Mouse (Mus musculus): Measurements from ENCODE around the gene Mipol1.
A peak's percentile ranks its signal among the peaks of the same experiment; 100 is the strongest.

Gene Mipol1

GRCm38 (mm10) chr12:57515702-57516377 is 285.6 kb downstream of the Mipol1 start:
- no peak for DNase-seq (ENCODE audit: low spot score in 2 of 2)

GRCm38 (mm10) chr12:57528335-57528734 is 298.1 kb downstream of the Mipol1 start:
- no peak for DNase-seq (ENCODE audit: low spot score in 2 of 2)

- DNase-seq (ENCODE audit: low spot score in 2 of 2): no peak
Observed at GRCm38 (mm10) chr12:57530474-57530873, 300.2 kb downstream of the Mipol1 start.

- DNase-seq (ENCODE audit: low spot score in 2 of 2): no peak
Observed at GRCm38 (mm10) chr12:57534517-57534878, 304.3 kb downstream of the Mipol1 start.

- no peak for DNase-seq (ENCODE audit: low spot score in 2 of 2)
Observed at GRCm38 (mm10) chr12:57534879-57535611, 304.8 kb downstream of the Mipol1 start.

GRCm38 (mm10) chr12:57536056-57536908 is 306.1 kb downstream of the Mipol1 start:
- no peak for DNase-seq (ENCODE audit: low spot score in 2 of 2)

- DNase-seq (ENCODE audit: low spot score in 2 of 2): no peak
Observed at GRCm38 (mm10) chr12:57536909-57537670, 306.9 kb downstream of the Mipol1 start.

GRCm38 (mm10) chr12:57537791-57538587 is 307.8 kb downstream of the Mipol1 start:
- DNase-seq (ENCODE audit: low spot score in 2 of 2): no peak

- no peak for DNase-seq (ENCODE audit: low spot score in 2 of 2)
Observed at GRCm38 (mm10) chr12:57538588-57539550, 308.6 kb downstream of the Mipol1 start.

- no peak for DNase-seq (ENCODE audit: low spot score in 2 of 2)
Observed at GRCm38 (mm10) chr12:57539551-57539985, 309.3 kb downstream of the Mipol1 start.

GRCm38 (mm10) chr12:57541118-57541517 is 310.9 kb downstream of the Mipol1 start:
- DNase-seq (ENCODE audit: low spot score in 2 of 2): no peak

- peak in 1 of 2 experiments; percentile 61 for DNase-seq (ENCODE audit: low spot score in 2 of 2)
Observed at GRCm38 (mm10) chr12:57541931-57542745, 311.9 kb downstream of the Mipol1 start.

GRCm38 (mm10) chr12:57542746-57543626 is 312.8 kb downstream of the Mipol1 start:
- DNase-seq (ENCODE audit: low spot score in 2 of 2): peak in 1 of 2 experiments; percentile 59

GRCm38 (mm10) chr12:57543627-57543991 is 313.4 kb downstream of the Mipol1 start:
- no peak for DNase-seq (ENCODE audit: low spot score in 2 of 2)

GRCm38 (mm10) chr12:57544641-57545370 is 314.6 kb downstream of the Mipol1 start:
- peak in 1 of 2 experiments; percentile 65 for DNase-seq (ENCODE audit: low spot score in 2 of 2)

GRCm38 (mm10) chr12:57545371-57546241 is 315.4 kb downstream of the Mipol1 start:
- DNase-seq (ENCODE audit: low spot score in 2 of 2): peak in 1 of 2 experiments; percentile 62
